Mouse (Mus musculus): ENCODE measurements at regions not wholly inside any gene's neighbourhood (a gene's known extent, or its start where the extent isn't known, plus 50 kb on each side); places are given as distances from the start of the nearest gene placed in this dataset.

DNA sequence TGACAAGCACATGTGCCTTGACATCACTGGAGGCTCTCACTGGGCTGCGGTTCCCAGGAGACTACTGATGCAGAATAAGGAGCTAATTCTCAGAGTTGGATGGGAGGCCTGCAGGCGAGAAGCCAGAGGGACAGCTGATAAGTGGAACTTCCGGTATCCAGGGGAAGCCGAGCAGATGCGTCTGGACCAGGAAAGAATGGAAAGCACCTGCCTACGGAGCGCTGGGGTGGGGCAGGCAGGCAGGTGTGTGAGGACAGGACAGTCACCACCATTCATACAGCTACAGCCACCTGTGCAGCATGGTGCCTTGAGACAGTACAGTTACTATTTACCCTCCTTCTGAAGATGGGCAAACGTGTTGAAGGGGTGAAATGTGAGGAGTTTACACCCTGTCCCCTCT is 156.1 kb downstream of the Unc5cl start:
- TF ChIP-seq POLR2AphosphoS2 (IDR thresholded peaks at IDR 0.05; ENCODE audit: insufficient read length, low read depth), result no peak
- no peak for TF ChIP-seq MAX (IDR thresholded peaks at IDR 0.05; ENCODE audit: low read depth)
